Mouse (Mus musculus) midbrain, embryonic 14.5 days (tissue): ENCODE results near the gene Atp6v1e1. TPM values are rescaled to one million over a fixed set of nuclear protein-coding genes. Genes with fewer than 3 reads are reported as not detected.

Experiments used
- ATAC-seq: fragments of 200-750 bp; cut with Nextera tagmentation; 2 replicates; pipeline ENCODE4 v1.8.0; 2017; ENCODE audit warnings: moderate number of reproducible peaks, moderate library complexity; ENCODE audit not compliant: low FRiP score, low TSS enrichment
- DNase-seq: peaks from one replicate; pipeline ENCODE4 v3.0.0-alpha.2; 2015
- H3K27ac ChIP-seq: fragments of 300-500 bp; sonication (generic); replicated peaks from 2 replicates; pipeline ENCODE4 v1.5.1; 2014; ENCODE audit warnings: mild to moderate bottlenecking, low read depth, low read length, moderate library complexity
- H3K27me3 ChIP-seq: fragments of 300-500 bp; sonication (generic); 2 replicates; pipeline ENCODE4 v1.6.1; 2014; ENCODE audit warnings: low read length, control low read depth, mixed read lengths; ENCODE audit not compliant: control insufficient read depth, insufficient read depth
- H3K36me3 ChIP-seq: fragments of 300-500 bp; sonication (generic); 2 replicates; pipeline ENCODE4 v1.6.1; 2014; ENCODE audit warnings: low read length, control low read depth; ENCODE audit not compliant: control insufficient read depth, insufficient read depth
- H3K4me1 ChIP-seq: fragments of 300-500 bp; sonication (generic); 2 replicates; pipeline ENCODE4 v1.6.1; 2014; ENCODE audit warnings: mild to moderate bottlenecking, antibody characterized with exemption, low read length, control low read depth; ENCODE audit not compliant: control insufficient read depth, insufficient read depth
- H3K4me2 ChIP-seq: fragments of 300-500 bp; sonication (generic); 2 replicates; pipeline ENCODE4 v1.6.1; 2014; ENCODE audit warnings: mild to moderate bottlenecking, low read length, moderate library complexity
- H3K4me3 ChIP-seq: fragments of 300-500 bp; sonication (generic); replicated peaks from 2 replicates; pipeline ENCODE4 v1.5.1; 2014; ENCODE audit warnings: low read depth, low read length
- H3K9ac ChIP-seq: fragments of 300-500 bp; sonication (generic); replicated peaks from 2 replicates; pipeline ENCODE4 v1.6.1; 2014; ENCODE audit warnings: mild to moderate bottlenecking, low read length, moderate library complexity
- H3K9me3 ChIP-seq: fragments of 300-500 bp; sonication (generic); 2 replicates; pipeline ENCODE4 v1.6.1; 2016; ENCODE audit warnings: low read length, control low read depth, mixed read lengths; ENCODE audit not compliant: control insufficient read depth
- WGBS: fragments of 180-500 bp; shearing (Covaris S2); extraction: QIAGEN DNeasy Blood & Tissue Kit; methylation state at CpG from one replicate; pipeline ENCODE4 v1.1.7; 2014; 5-methylcytosine and 5-hydroxymethylcytosine counted together
- polyA plus RNA-seq: library from polyadenylated mRNA; unstranded; fragments of >200 nt; fragmentation: Nextera tagmentation; extraction: Ambion mirVana; gene quantifications from 2 replicates; pipeline ENCODE4 v1.2.1, GENCODE M21; 2014

Gene Atp6v1e1
- polyA plus RNA-seq, 1 experiment from 2014 or later: 263 TPM

DNA sequence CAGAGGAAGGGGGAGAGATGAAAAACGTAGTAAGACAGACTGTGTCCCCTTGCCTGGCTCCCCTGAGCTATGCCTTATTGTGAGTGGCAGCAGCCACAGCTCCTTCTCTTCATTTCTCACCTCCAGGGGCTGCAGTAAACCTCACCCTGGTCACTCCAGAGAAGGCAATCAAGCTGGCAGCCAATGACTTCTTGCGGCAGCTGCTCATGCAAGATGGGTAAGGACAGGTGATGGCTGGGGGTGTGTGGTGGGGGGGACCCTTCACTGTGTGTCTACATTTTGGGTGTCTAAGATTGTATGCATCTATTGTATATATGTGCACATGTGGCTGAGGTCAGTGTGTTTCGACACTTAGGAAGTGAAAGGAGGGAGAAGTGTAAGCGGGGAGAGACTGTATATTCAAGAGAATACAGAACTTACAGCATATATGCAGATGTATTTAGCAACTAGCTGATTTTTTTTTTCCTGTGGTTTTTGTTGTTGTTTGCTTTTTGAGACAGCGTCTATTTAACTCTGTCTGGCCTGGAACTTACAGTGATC lies 34.5 kb downstream of the Atp6v1e1 start:
- H3K9me3 ChIP-seq: no peaks in the 10 kb centered on the region
- H3K27me3 ChIP-seq: no peaks in the 10 kb centered on the region
- no peak overlapping the region for H3K4me3 ChIP-seq
- ATAC-seq (no peak), DNase-seq (no peak)
- H3K4me2 ChIP-seq: no peak overlapping the region
- peaks cover 6% of the 10 kb centered on the region; the same call in 1 of the 2 replicates for H3K4me1 ChIP-seq
- 85% methylated on average over 5 of the region's 5 CpGs for WGBS
- no peak overlapping the region for H3K27ac ChIP-seq
- no peak overlapping the region for H3K9ac ChIP-seq
- H3K36me3 ChIP-seq: peaks cover 16% of the 10 kb centered on the region

DNA sequence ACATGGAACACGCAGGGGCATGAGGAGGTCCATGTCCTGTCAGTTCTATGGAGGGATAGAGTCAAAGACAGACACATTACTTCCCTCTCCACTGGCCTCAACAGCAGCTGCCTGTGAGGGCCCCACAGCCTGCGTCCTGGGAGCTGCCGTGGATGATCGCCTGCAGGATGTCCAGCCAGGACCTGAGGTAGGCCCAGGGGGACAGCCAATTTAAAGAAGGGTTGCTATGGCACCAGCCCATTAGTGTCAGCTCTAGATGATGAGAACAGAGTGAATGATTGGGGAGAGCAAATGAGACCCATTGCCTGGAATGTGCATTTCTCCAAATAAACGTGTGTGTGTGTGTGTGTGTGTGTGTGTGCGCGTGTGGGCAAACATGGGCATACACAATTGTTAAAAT lies 38.2 kb downstream of the Atp6v1e1 start:
- WGBS: 50% methylated on average over 7 of the region's 7 CpGs
- Histone ChIP-seq H3K4me2 (no peak overlapping the region), H3K27ac (peak overlapping the region; percentile 52), H3K4me3 (no peak overlapping the region), H3K4me1 (peaks cover 6% of the 10 kb centered on the region; the same call in 1 of the 2 replicates), H3K36me3 (no peaks in the 10 kb centered on the region), H3K9me3 (no peaks in the 10 kb centered on the region), H3K27me3 (no peaks in the 10 kb centered on the region), H3K9ac (no peak overlapping the region)
- DNase-seq: no peak
- no peak for ATAC-seq

DNA sequence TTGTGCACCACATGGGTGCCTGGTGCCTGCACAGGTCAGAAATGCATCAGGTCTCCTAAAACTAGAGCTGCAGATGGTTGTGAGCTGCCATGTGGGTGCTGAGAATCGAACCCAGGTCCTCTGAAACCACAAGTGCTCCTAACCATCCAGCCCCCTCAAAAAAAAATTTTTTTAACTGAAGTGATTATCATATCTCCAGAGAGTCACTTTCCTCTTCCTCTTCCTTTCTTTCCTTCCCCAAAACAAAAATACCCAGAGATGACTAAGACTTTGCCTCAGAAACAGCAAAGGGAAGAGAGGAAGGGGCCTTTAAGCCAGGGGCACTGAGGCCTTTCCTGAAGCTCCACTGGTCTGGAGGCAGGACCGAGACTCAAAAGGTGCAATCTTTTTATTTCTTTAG lies 39.6 kb downstream of the Atp6v1e1 start:
- no peaks in the 10 kb centered on the region for H3K27me3 ChIP-seq
- DNase-seq (no peak), ATAC-seq (no peak)
- H3K27ac ChIP-seq: no peak overlapping the region
- H3K4me1 ChIP-seq: peaks cover 6% of the 10 kb centered on the region; the same call in 1 of the 2 replicates
- H3K9ac ChIP-seq: no peak overlapping the region
- no peak overlapping the region for H3K4me2 ChIP-seq
- no peak overlapping the region for H3K4me3 ChIP-seq
- H3K36me3 ChIP-seq: no peaks in the 10 kb centered on the region
- no peaks in the 10 kb centered on the region for H3K9me3 ChIP-seq
- WGBS: 88% methylated on average over 2 of the region's 2 CpGs

DNA sequence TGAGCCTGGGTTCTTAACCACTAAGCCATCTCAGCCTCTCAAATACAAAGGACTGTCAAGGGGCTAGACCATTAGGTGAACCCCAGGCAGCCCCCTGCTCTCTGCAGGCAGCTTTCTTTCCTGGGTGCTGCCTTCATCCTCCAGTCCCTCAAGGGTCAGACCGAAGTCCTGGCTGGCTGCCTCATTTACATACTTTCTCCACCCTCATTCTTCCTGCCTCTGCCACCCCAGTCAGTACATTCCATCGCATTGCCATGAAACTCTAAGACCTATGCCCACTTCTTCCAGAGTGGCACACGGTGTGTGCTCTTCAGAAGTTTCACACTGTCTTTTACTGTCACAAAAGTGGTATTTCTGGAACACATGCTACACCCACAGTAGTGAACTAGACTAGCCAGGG lies 44.4 kb downstream of the Atp6v1e1 start:
- no peak for ATAC-seq
- Histone ChIP-seq H3K4me1 (peaks cover 12% of the 10 kb centered on the region), H3K36me3 (peaks cover 2% of the 10 kb centered on the region; the same call in 1 of the 2 replicates), H3K9me3 (no peaks in the 10 kb centered on the region), H3K4me3 (no peak overlapping the region), H3K4me2 (no peak overlapping the region), H3K9ac (no peak overlapping the region), H3K27me3 (no peaks in the 10 kb centered on the region), H3K27ac (no peak overlapping the region)
- 65% methylated on average over 3 of the region's 3 CpGs for WGBS
- DNase-seq: no peak

DNA sequence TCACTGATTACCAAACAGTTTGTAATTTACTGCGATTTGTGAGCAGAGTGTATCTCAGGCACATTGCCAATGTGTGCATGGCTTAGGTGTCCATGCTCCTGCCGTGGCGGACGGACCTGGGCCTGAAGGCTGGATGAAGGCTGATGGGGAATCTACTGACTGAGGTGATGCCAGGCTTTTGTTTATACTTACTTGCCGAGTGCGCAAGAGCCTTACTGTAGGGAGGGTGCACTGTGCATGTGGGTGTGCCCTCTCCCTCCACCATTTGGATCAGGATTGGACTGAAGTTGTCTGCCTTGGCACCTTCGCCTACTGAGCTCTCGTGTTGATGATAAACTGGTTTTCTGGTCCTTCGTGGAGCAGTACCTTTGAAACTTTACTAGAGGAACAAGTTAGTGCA lies 45.1 kb downstream of the Atp6v1e1 start:
- Histone ChIP-seq H3K27ac (no peak overlapping the region), H3K9ac (no peak overlapping the region), H3K36me3 (peaks cover 2% of the 10 kb centered on the region; the same call in 1 of the 2 replicates), H3K4me3 (no peak overlapping the region), H3K9me3 (no peaks in the 10 kb centered on the region), H3K27me3 (no peaks in the 10 kb centered on the region), H3K4me2 (no peak overlapping the region), H3K4me1 (peaks cover 18% of the 10 kb centered on the region)
- ATAC-seq (no peak), DNase-seq (no peak)
- WGBS: 88% methylated on average over 9 of the region's 9 CpGs

DNA sequence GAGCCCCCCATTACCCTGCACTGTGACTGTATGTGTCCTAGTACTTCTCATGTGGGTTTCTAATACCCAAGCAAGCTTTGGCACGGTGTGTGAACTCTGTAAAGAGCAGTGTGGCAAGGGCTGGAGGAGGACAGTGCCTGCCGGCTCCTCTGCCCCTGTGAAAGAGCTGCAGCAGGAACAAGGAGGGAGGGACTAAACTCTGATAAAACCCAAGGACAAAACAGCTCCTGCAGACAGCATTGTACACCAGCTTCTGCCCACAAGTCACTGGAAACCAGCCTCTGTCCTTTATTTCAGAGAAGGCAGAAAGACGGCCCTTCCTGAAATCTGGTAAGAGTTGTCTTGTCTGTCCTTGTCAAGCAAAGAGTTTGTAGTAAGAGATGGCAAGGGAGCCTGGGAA lies 46.3 kb downstream of the Atp6v1e1 start:
- Histone ChIP-seq H3K27ac (no peak overlapping the region), H3K36me3 (peaks cover 2% of the 10 kb centered on the region; the same call in 1 of the 2 replicates), H3K27me3 (no peaks in the 10 kb centered on the region), H3K9ac (no peak overlapping the region), H3K4me2 (no peak overlapping the region), H3K4me3 (no peak overlapping the region), H3K9me3 (no peaks in the 10 kb centered on the region), H3K4me1 (peaks cover 23% of the 10 kb centered on the region)
- WGBS: 81% methylated on average over 3 of the region's 3 CpGs
- no peak for ATAC-seq
- DNase-seq: no peak

DNA sequence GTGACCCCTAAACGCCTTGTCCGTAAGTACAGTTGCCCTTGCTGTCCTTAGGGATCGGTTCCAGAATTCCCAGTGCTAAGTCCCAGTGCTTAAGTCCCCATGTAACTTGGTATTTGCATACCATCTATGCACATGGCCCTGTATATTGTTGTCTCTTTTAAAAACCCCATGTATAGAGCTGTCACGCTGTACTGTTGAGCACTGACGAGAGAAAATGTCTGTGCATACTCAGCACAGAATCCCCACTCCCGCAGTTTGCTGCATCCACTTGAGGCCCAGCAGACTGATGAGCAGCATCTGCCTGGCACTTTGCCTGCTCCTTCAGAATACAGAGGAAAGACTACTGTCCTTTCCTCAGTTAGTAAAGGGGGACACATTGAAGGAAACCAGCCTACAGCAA lies 48.8 kb downstream of the Atp6v1e1 start:
- DNase-seq: peak; percentile 25
- Histone ChIP-seq H3K36me3 (peaks cover 5% of the 10 kb centered on the region; the same call in 1 of the 2 replicates), H3K9me3 (no peaks in the 10 kb centered on the region), H3K4me2 (peak overlapping the region; percentile 10; the same call in 1 of the 2 replicates), H3K9ac (0 out of 2 replicates have a peak overlapping the region, but pooled peaks have one; percentile 9), H3K27me3 (no peaks in the 10 kb centered on the region), H3K4me3 (no peak overlapping the region), H3K27ac (peak overlapping the region; percentile 79), H3K4me1 (peaks cover 23% of the 10 kb centered on the region)
- WGBS: 27% methylated on average over 6 of the region's 6 CpGs
- ATAC-seq: 0 out of 2 replicates have a peak, but pooled peaks have one; percentile 44

DNA sequence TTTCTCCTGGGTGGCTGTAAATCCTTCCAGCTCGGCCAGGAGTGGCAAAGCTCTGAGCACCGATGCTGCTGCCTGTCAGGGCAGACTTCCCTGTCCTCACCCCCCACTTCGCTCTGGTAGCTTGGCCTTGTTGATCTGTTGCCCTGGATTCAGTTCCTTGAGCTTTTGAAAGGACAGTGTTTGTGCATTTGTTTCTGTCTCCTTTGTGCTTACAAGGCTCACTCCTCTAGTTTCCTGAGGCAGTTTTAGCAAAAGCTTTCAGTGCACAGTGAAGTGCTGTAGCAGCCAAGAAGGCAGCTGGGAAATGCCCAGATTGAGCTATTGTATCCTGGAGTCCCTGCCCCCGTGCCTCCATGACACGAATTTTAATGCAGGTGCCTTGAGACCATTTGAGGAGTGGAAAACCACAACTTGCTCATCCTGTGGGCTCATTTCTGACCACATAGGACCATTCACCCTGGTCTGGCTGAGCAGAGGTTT lies 49.4 kb downstream of the Atp6v1e1 start, which contains the start of gene Slc25a18:
TSS of gene Slc25a18 (plus strand) at position 430 of the 480 bp plus-strand sequence.
- peaks cover 23% of the 10 kb centered on the region for H3K4me1 ChIP-seq
- peaks cover 5% of the 10 kb centered on the region; the same call in 1 of the 2 replicates for H3K36me3 ChIP-seq
- DNase-seq: peak; percentile 71
- no peaks in the 10 kb centered on the region for H3K27me3 ChIP-seq
- H3K4me3 ChIP-seq: no peak within 1 kb of the TSS
- no peaks in the 10 kb centered on the region for H3K9me3 ChIP-seq
- H3K9ac ChIP-seq: peak within 1 kb of the TSS; percentile 27; the same call in 1 of the 2 replicates
- whole genome bisulfite sequencing: 7% methylated on average over 5 of the region's 5 CpGs
- peak; percentile 70; the same call in 1 of the 2 replicates for ATAC-seq
- peak within 1 kb of the TSS; percentile 79 for H3K27ac ChIP-seq
- peak within 1 kb of the TSS; percentile 10; the same call in 1 of the 2 replicates for H3K4me2 ChIP-seq

DNA sequence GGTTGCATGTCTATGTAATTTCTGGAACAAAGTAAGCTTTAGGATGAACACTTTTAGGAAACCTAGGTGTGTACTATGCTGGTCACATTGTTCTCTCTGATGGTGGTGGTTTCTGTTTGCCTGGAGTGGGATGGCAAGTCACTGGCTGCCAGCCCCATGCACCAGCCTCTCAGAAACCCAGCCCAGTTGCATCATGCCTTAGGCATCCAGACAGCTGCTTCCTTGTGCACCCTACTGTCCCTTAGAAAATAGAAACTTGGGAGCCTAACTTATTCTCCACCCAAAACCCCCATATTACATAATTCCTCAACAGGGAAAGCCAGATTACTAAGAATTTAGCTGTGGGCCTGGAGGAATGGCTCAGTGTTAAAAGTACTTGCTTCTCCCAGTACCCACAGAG lies 50.6 kb downstream of the Atp6v1e1 start:
- 0 out of 2 replicates have a peak, but pooled peaks cover 4% of the 10 kb centered on the region for H3K36me3 ChIP-seq
- no peak overlapping the region for H3K4me2 ChIP-seq
- ATAC-seq (no peak), DNase-seq (no peak)
- H3K9ac ChIP-seq: no peak overlapping the region
- H3K4me3 ChIP-seq: no peak overlapping the region
- peaks cover 23% of the 10 kb centered on the region for H3K4me1 ChIP-seq
- peak overlapping the region; percentile 79; the same call in 1 of the 2 replicates for H3K27ac ChIP-seq
- no peaks in the 10 kb centered on the region for H3K27me3 ChIP-seq
- H3K9me3 ChIP-seq: no peaks in the 10 kb centered on the region
